Mouse (Mus musculus): ENCODE results near the gene Dnajc3. TPM values are rescaled to one million over a fixed set of nuclear protein-coding genes. Genes with fewer than 3 reads are reported as not detected.
A peak's percentile ranks its signal among the peaks of the same experiment; 100 is the strongest.

The Dnajc3 gene
- polyA plus RNA-seq, 1 experiment from 2014 or later = 53.7 TPM

- 69% methylated on average over 8 of the region's 8 CpGs for WGBS
- no peak overlapping the region for H3K4me2 ChIP-seq
- H3K36me3 ChIP-seq (ENCODE audit: control insufficient read depth, insufficient read depth, low read length) = no peaks in the 10 kb centered on the region; the same call in 1 of the 2 replicates
Measured at GRCm38 (mm10) chr14:118907592-118907991, 30.2 kb upstream of the Dnajc3 start.

DNA sequence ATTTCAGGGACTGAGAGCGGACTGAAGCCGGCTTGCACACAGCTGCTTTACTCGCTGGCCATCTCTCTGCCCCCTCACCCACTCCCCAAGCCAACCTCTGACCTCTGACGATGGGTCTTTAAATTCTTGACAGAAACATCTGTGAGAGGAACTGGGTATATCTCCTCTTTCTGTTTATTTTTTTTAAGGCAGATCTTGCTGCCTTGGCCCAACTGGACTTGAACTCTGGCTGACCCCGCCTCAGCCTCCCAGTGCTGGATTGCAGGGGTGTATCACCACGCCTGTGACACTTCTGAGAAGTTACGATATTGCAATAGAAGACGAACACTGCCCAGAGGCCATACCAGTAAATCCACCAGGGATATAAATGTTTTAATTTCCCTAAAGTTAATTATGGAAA lies 27.9 kb upstream of the Dnajc3 start:
- no peak overlapping the region for H3K9ac ChIP-seq (ENCODE audit: low read depth, low read length)
- H3K27me3 ChIP-seq (replicated peaks; ENCODE audit: control insufficient read depth, insufficient read depth, low read length) = no peaks in the 10 kb centered on the region
- no peak overlapping the region for H3K27ac ChIP-seq (ENCODE audit: low read depth, low read length)
- ATAC-seq (replicated peaks; ENCODE audit: low FRiP score) (no peak), DNase-seq (ENCODE audit: low spot score) (no peak)
- H3K36me3 ChIP-seq (ENCODE audit: control insufficient read depth, insufficient read depth, low read length) = no peaks in the 10 kb centered on the region; the same call in 1 of the 2 replicates
- no peak overlapping the region for H3K4me3 ChIP-seq (ENCODE audit: low read depth, low read length)
- 76% methylated on average over 8 of the region's 8 CpGs for WGBS
- no peak overlapping the region; the same call in 1 of the 2 replicates for H3K4me2 ChIP-seq
- 0 out of 2 replicates have a peak, but pooled peaks cover 5% of the 10 kb centered on the region for H3K4me1 ChIP-seq (replicated peaks; ENCODE audit: control insufficient read depth, insufficient read depth, low read length)
- no peaks in the 10 kb centered on the region for H3K9me3 ChIP-seq (ENCODE audit: control insufficient read depth, low read length)

More at GRCm38 (mm10) chr14:118907592-118907991, 30.2 kb upstream of the Dnajc3 start:
- no peaks in the 10 kb centered on the region for H3K9me3 ChIP-seq (ENCODE audit: control insufficient read depth, low read length)
- ATAC-seq (replicated peaks; ENCODE audit: low FRiP score) = no peak
- DNase-seq (ENCODE audit: low spot score) = no peak
- H3K27me3 ChIP-seq (replicated peaks; ENCODE audit: control insufficient read depth, insufficient read depth, low read length) = no peaks in the 10 kb centered on the region
- H3K4me3 ChIP-seq (ENCODE audit: low read depth, low read length) = no peak overlapping the region
- 0 out of 2 replicates have a peak, but pooled peaks cover 3% of the 10 kb centered on the region for H3K4me1 ChIP-seq (replicated peaks; ENCODE audit: control insufficient read depth, insufficient read depth, low read length)
- H3K9ac ChIP-seq (ENCODE audit: low read depth, low read length) = no peak overlapping the region
- H3K27ac ChIP-seq (ENCODE audit: low read depth, low read length) = no peak overlapping the region

DNA sequence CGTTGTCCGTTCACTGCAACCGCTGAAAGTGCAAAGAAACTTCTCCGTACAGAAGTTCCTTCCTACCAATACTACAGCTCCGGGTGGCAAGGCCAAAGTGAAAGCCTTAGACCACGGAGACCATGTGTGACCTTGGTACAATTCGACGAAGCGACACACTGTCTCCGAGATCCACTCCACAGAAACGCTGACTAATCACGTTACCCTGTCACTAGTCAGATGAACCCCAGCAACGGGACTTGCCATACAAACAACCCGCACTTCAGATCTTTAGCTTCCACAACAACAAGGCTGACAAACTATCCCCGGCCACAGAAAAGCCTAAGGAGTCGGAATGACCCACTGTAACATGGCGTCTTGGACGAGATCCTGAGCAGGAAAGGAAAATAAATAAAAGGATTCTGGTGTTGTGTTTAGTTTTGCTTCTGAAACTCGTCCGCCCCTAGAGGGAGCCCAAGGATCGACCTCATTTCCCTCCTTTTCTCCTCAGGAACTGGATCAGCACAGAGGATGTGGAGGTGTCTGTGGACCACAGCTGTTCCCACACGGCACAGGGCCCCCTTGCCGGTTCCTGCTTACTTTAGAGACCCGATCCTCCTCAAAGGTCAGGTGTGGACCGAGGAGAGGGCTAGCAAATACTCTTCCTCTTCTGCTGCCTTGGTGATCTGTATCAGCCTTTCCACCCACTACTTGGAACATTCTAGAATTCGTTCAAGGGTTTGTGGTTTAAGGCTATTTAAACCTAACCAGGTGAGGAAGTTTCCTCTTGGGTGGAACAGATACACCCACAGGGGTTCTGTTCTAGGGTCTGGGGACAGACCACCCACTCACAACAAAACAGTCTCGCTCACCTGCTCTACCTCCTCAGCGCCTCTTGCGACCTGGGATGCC lies 27.2 kb upstream of the Dnajc3 start:
- 50% methylated on average over 29 of the region's 29 CpGs for WGBS
- peak overlapping the region; percentile 22; the same call in 1 of the 2 replicates for H3K4me3 ChIP-seq (ENCODE audit: low read depth, low read length)
- peak; percentile 49 for DNase-seq (ENCODE audit: low spot score)

DNA sequence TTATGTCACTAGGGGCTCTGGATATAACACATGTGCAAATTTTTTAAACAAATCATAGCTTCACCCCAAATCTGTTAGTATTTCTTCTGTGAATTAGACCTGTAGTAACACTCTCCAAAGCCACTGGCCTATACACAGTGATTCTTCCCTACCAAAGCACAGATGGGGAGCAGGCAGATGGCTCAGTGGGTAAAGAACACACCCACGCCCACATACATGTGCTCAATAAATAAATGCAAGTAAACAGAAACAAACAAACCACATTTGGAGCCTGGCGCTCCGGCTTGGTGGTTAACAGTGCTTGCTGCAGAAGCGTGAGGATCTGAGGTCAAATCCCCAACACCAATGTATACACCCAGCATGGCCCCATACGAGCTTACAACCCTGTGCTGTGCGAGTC lies 26.3 kb upstream of the Dnajc3 start:
- Histone ChIP-seq H3K4me2 (no peak overlapping the region), H3K27me3 (replicated peaks; ENCODE audit: control insufficient read depth, insufficient read depth, low read length) (no peaks in the 10 kb centered on the region), H3K9me3 (ENCODE audit: control insufficient read depth, low read length) (no peaks in the 10 kb centered on the region), H3K36me3 (ENCODE audit: control insufficient read depth, insufficient read depth, low read length) (no peaks in the 10 kb centered on the region; the same call in 1 of the 2 replicates), H3K4me3 (ENCODE audit: low read depth, low read length) (no peak overlapping the region), H3K4me1 (replicated peaks; ENCODE audit: control insufficient read depth, insufficient read depth, low read length) (0 out of 2 replicates have a peak, but pooled peaks cover 5% of the 10 kb centered on the region), H3K9ac (ENCODE audit: low read depth, low read length) (no peak overlapping the region), H3K27ac (ENCODE audit: low read depth, low read length) (no peak overlapping the region)
- WGBS = 87% methylated on average over 6 of the region's 6 CpGs
- ATAC-seq (replicated peaks; ENCODE audit: low FRiP score) (no peak), DNase-seq (ENCODE audit: low spot score) (no peak)

More for the DNA sequence above, 27.2 kb upstream of the Dnajc3 start:
- peak; percentile 63 for ATAC-seq (replicated peaks; ENCODE audit: low FRiP score)
- Histone ChIP-seq H3K4me1 (replicated peaks; ENCODE audit: control insufficient read depth, insufficient read depth, low read length) (0 out of 2 replicates have a peak, but pooled peaks cover 5% of the 10 kb centered on the region), H3K4me2 (peak overlapping the region; percentile 50), H3K27me3 (replicated peaks; ENCODE audit: control insufficient read depth, insufficient read depth, low read length) (no peaks in the 10 kb centered on the region), H3K36me3 (ENCODE audit: control insufficient read depth, insufficient read depth, low read length) (no peaks in the 10 kb centered on the region; the same call in 1 of the 2 replicates), H3K27ac (ENCODE audit: low read depth, low read length) (no peak overlapping the region), H3K9ac (ENCODE audit: low read depth, low read length) (peak overlapping the region; percentile 53; the same call in 1 of the 2 replicates), H3K9me3 (ENCODE audit: control insufficient read depth, low read length) (no peaks in the 10 kb centered on the region)

GRCm38 (mm10) chr14:118913651-118914050 lies 24.1 kb upstream of the Dnajc3 start:
- no peak for DNase-seq (ENCODE audit: low spot score)
- Histone ChIP-seq H3K4me1 (replicated peaks; ENCODE audit: control insufficient read depth, insufficient read depth, low read length) (0 out of 2 replicates have a peak, but pooled peaks cover 5% of the 10 kb centered on the region), H3K4me3 (ENCODE audit: low read depth, low read length) (no peak overlapping the region), H3K27ac (ENCODE audit: low read depth, low read length) (no peak overlapping the region), H3K9me3 (ENCODE audit: control insufficient read depth, low read length) (no peaks in the 10 kb centered on the region), H3K4me2 (no peak overlapping the region), H3K27me3 (replicated peaks; ENCODE audit: control insufficient read depth, insufficient read depth, low read length) (no peaks in the 10 kb centered on the region), H3K36me3 (ENCODE audit: control insufficient read depth, insufficient read depth, low read length) (no peaks in the 10 kb centered on the region), H3K9ac (ENCODE audit: low read depth, low read length) (no peak overlapping the region)
- ATAC-seq (replicated peaks; ENCODE audit: low FRiP score) = no peak
- WGBS = 47% methylated on average over 5 of the region's 5 CpGs

- Histone ChIP-seq H3K4me3 (ENCODE audit: low read depth, low read length) (no peak overlapping the region), H3K4me1 (replicated peaks; ENCODE audit: control insufficient read depth, insufficient read depth, low read length) (peaks cover 10% of the 10 kb centered on the region), H3K27me3 (replicated peaks; ENCODE audit: control insufficient read depth, insufficient read depth, low read length) (peaks cover 34% of the 10 kb centered on the region), H3K27ac (ENCODE audit: low read depth, low read length) (no peak overlapping the region), H3K36me3 (ENCODE audit: control insufficient read depth, insufficient read depth, low read length) (no peaks in the 10 kb centered on the region), H3K4me2 (no peak overlapping the region), H3K9ac (ENCODE audit: low read depth, low read length) (no peak overlapping the region), H3K9me3 (ENCODE audit: control insufficient read depth, low read length) (no peaks in the 10 kb centered on the region)
- no peak for DNase-seq (ENCODE audit: low spot score)
- WGBS = 66% methylated on average over 8 of the region's 8 CpGs
- no peak for ATAC-seq (replicated peaks; ENCODE audit: low FRiP score)
Measured at GRCm38 (mm10) chr14:118919025-118919424, 18.8 kb upstream of the Dnajc3 start.

GRCm38 (mm10) chr14:118920654-118921053 lies 17.1 kb upstream of the Dnajc3 start:
- ATAC-seq (replicated peaks; ENCODE audit: low FRiP score) (no peak), DNase-seq (ENCODE audit: low spot score) (no peak)
- H3K4me1 ChIP-seq (replicated peaks; ENCODE audit: control insufficient read depth, insufficient read depth, low read length) = peaks cover 11% of the 10 kb centered on the region
- H3K9me3 ChIP-seq (ENCODE audit: control insufficient read depth, low read length) = no peaks in the 10 kb centered on the region
- 63% methylated on average over 7 of the region's 7 CpGs for WGBS
- H3K36me3 ChIP-seq (ENCODE audit: control insufficient read depth, insufficient read depth, low read length) = no peaks in the 10 kb centered on the region
- no peak overlapping the region for H3K27ac ChIP-seq (ENCODE audit: low read depth, low read length)
- no peak overlapping the region for H3K4me3 ChIP-seq (ENCODE audit: low read depth, low read length)
- H3K4me2 ChIP-seq = no peak overlapping the region
- no peak overlapping the region for H3K9ac ChIP-seq (ENCODE audit: low read depth, low read length)
- peaks cover 50% of the 10 kb centered on the region for H3K27me3 ChIP-seq (replicated peaks; ENCODE audit: control insufficient read depth, insufficient read depth, low read length)

DNA sequence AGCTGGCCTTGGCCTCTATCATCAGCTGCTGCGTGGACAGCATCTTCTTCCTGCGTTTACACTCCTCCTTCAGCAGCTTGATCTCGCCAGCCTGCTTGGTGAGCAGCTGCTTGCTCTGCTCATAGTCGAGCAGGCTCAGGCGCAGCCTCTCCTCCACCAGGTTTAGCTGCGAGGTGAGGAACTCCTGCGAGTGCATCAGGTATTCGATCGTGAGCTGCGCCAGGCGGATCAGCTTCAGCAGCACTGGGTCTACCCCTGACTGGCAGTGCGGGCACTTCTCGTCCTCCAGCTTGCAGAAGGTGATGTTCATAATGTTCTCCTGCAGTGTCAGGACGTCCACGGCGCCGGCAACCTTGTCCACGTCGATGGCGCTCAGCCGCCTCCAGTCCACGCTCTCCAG lies 15.5 kb upstream of the Dnajc3 start:
- H3K27ac ChIP-seq (ENCODE audit: low read depth, low read length) = no peak overlapping the region
- peaks cover 11% of the 10 kb centered on the region for H3K4me1 ChIP-seq (replicated peaks; ENCODE audit: control insufficient read depth, insufficient read depth, low read length)
- no peaks in the 10 kb centered on the region for H3K9me3 ChIP-seq (ENCODE audit: control insufficient read depth, low read length)
- DNase-seq (ENCODE audit: low spot score) (no peak), ATAC-seq (replicated peaks; ENCODE audit: low FRiP score) (0 out of 2 replicates have a peak, but pooled peaks have one; percentile 8)
- no peak overlapping the region for H3K9ac ChIP-seq (ENCODE audit: low read depth, low read length)
- H3K4me3 ChIP-seq (ENCODE audit: low read depth, low read length) = peak overlapping the region; percentile 38
- no peaks in the 10 kb centered on the region for H3K36me3 ChIP-seq (ENCODE audit: control insufficient read depth, insufficient read depth, low read length)
- peak overlapping the region; percentile 64 for H3K4me2 ChIP-seq
- peaks cover 59% of the 10 kb centered on the region for H3K27me3 ChIP-seq (replicated peaks; ENCODE audit: control insufficient read depth, insufficient read depth, low read length)
- WGBS = 15% methylated on average over 22 of the region's 22 CpGs

Measured in liver, embryonic 11.5 days (tissue).